Mouse (Mus musculus): ENCODE measurements around the gene Syt2. TPM values are rescaled to one million over a fixed set of nuclear protein-coding genes. Genes with fewer than 3 reads are reported as not detected.

Syt2 gene
- total RNA-seq, 2 experiments from 2014 or later, result 35.2 to 36.0 TPM

DNA sequence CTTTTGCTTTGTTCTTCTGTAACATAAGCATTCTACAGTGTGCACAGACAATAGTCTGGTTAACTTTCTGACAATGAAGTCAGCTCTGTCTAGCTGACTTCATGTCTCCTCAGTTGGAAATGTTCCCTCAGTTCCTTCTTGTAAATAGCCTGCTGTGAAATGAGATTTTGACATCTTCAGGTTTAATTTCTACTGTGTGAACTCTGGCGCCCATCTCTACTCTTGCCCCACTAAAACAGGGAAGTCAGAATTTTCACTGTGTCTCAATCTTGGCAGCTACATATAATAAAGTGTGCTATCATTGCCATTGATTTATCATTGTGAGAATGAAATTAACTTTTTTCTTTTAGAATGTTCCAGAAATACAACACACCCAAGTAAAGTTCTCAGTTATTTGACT is 138.4 kb downstream of the Syt2 start:
- intact Hi-C loops (cut with DNase I), result no loop called here
- DNase-seq (ENCODE audit: low spot score in 2 of 2), result no peak

DNA sequence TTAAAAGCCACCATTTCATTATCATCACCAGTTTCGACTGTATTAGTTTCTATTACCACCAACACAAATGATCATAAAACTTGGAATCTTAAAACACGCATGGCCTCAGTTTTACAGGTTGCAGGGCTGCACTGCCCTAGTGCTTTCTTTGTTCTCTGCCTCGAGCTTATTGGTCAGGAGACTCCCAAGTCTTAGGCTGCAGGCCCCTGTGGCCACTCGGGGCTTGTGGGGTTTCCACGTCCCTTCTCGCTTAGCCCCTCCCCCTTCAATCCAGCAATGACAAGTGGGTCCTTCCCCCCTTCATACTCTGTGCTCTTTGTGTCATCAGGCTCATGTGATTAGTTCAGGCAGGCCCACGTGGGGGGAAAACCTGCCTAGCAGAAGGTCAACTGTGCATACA is 141.6 kb downstream of the Syt2 start:
- intact Hi-C loops (cut with DNase I), result no loop called here
- DNase-seq (ENCODE audit: low spot score in 2 of 2), result no peak

DNA sequence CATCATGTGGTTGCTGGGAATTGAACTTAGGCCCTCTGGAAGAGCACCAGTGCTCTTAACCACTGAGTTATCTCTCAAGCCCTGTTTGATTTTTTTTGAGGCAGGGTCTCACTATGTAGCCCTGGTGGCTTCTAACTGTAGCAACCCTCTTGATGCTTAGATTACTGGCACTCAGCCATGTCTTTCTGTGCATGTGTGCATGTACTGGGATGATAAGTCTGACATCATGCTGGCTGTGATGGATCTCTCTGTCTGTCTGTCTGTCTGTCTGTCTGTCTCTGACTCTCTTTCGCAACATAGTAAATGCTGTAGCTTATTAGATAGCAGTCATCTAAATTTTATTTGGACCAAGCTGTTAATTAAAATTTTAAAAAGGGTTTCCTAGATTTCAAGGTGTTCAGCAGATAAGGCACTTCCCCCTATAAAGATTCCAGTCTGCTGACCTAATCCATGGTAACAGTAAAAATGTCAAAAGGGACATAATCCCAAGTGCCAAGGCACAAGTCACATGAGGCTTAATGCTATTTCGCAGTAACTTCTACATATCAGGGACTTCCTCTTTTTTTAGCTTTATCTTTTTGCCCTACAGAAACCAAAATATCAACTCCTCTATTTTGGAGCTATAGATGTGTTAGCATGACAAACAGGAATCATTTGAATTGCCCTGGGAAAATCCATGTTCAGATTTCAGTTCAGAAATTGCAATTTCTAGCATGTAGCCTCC is 144.4 kb downstream of the Syt2 start:
- intact Hi-C loops (cut with DNase I), result no loop called here
- no peak for DNase-seq (ENCODE audit: low spot score in 2 of 2)

DNA sequence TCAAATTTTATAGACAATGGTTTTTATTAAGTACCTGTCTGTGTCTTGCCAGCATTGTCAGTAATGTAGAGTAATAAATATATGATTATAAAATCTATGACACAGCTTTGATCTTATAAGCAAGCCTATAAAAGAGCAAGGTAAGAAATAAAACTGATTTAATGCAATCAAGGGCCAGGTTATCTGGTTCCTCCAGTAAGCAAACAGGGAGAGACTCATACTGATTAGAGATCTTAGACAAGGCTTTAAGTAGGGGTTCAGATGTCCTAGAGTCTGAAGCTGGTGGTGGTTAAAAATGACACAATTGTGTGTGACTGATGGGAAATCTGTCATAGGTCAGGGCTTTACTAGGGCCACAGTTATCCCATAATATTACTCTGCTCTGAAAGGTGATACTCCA is 145.0 kb downstream of the Syt2 start:
- no peak for DNase-seq (ENCODE audit: low spot score in 2 of 2)
- intact Hi-C loops (cut with DNase I), result no loop called here

DNA sequence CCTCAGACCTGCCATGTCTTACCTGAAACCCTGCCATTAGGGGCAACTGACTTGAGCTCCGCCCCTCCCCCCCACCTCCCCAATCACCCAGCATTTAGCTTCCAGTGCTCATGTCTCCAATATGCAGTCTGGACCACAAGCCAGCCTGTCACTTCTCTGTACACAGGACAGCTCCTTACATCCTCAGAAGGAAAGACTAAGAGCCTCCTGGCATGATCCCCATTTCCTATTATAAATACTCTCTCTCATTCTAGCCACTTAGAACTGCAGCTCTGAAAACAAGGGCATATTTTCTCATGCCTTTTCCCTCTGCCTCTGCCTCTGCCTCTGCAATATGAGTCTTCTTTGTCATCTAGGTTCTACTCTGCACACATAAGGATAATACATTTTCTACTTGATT is 149.6 kb downstream of the Syt2 start:
- intact Hi-C loops (cut with DNase I), result no loop called here
- no peak for DNase-seq (ENCODE audit: low spot score in 2 of 2)

DNA sequence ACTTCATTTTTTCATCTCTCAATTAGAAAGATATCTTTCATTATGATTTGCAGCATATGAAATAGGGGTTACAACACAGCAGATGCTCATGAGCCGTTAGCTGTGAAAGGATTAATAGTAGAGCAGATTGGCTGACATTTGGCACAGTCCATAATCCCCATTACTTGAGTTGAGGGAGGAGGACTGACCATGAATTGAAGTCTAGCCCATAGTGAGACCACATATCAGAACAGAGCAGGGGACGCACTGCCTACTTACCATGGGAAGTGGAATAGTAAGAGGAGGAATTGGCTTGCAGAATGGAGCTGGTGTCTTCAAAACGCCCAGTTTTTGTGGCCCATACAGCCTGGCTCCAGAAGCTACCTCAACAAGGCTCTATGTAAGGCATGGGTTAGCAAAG is 150.1 kb downstream of the Syt2 start:
- intact Hi-C loops (cut with DNase I), result no loop called here
- no peak for DNase-seq (ENCODE audit: low spot score in 2 of 2)

DNA sequence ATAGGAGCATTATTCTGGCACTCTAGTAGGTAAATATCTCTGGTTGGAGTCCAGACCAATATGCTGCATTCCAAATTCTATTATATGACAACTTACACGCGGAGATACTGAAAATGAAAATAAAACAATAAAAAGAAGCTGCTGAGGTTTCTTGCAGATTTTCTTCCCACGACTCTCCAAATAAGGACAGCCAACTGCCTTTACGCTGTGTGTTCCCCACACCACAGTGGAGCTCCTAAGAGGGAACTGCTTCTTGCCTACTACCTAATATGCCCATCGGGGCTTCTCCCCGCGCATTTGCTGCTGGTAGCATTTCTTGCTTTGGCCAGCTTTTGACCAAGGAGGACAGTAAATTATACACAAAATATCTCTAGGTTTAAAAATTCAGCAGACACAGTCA is 155.3 kb downstream of the Syt2 start:
- intact Hi-C loops (cut with DNase I), result no loop called here

DNA sequence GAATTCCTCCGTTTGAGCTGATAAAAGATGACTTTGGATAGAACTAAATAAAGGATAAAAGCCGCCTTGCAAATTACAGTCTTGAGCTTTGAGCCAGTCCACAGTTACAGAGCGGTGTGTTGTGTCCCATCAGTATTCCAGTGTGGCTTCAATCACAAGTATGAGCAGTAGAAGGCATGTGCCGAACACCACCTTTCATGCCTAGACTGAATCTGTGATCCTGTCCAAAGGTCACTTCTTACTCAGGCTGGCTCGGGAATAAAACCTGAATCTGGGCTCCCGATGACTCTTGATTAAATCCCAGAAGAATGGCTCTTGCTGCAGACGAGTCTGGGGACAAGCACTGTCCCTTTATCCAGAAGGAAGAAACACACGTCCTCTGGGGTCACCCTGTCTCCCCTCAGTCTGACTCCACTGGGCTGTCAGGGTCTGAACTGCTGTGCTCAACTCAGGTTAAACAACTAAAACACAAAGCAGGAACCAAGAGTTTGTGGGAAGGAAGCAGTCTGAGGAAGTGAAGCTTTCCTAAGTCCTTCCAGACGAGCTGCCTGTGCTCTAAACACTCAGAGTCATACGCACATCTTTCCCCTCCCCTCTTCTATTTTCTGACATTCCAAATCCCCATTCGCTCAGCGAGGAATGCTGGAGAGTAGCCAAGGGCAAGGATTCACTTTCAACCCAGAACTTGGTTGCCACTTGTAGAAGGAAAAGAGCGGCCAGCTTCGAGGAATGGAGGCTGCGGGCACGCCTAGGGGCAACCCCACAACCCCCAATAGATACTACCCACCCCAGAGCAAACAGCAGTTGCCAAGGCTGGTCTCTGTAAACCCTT is 157.0 kb downstream of the Syt2 start:
- intact Hi-C loops (cut with DNase I), result no loop called here
- peak; percentile 15 to 25 for DNase-seq (ENCODE audit: low spot score in 2 of 2)

More for the DNA sequence above, 155.3 kb downstream of the Syt2 start:
- no peak for DNase-seq (ENCODE audit: low spot score in 2 of 2)

DNA sequence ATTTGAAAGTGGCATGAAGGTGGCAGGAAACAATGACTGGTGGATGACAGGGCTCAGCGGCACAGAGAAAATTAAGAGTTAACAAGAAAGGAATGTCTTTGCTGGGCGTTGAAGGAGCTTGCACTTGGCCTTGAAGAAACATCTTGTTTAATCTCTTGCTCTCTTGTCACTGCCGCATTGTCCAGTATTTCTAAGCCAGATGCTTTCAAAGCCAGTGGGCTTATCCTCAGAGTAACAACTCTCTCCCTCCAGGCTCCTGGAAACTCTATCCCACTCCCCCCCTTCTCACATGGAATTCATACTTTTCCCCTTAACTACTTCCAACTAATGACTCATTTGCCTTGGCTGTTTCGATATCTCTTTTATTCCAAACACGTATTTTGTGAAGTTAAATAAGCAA is 157.9 kb downstream of the Syt2 start:
- intact Hi-C loops (cut with DNase I), result no loop called here

DNA sequence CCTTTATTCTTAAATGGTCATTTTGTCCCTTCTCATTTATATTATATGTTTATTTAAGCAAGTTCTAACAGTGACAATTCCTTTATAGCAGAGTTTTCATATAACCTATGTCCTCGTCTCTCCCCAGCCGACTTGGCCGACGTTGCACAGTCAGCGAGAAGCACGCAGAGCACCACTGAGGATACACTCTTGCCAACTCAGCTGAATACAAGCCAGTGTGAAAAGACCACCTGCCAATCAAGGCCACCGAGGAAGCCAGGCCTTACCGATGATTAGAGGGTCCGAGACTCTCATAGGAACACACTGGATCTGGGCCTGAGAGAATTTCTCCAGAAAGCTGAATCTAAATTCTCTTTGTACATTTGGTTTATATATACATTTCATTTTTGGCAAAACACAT is 159.0 kb downstream of the Syt2 start:
- intact Hi-C loops (cut with DNase I), result no loop called here
- DNase-seq (ENCODE audit: low spot score in 2 of 2), result no peak

More for the DNA sequence above, 157.9 kb downstream of the Syt2 start:
- DNase-seq (ENCODE audit: low spot score in 2 of 2), result no peak

Small RNA genes within 50 kb of the gene (microRNA-seq; reads per million reads assigned to microRNA genes)
- 0 reads per million in 2 experiments for gene Gm22232

Other genes with a start within 250 kb of the Syt2 start
- gene Cyb5r1, start 241.1 kb upstream of the Syt2 start, total RNA-seq (2021), result 10 to 100 TPM; 15.9 TPM
- gene Adipor1, start 231.3 kb upstream of the Syt2 start, total RNA-seq (2021), result 10 to 100 TPM; 63.4 to 66.2 TPM
- 10 to 100 TPM; 35.4 to 37.1 TPM for gene Klhl12, start 191.1 kb upstream of the Syt2 start, total RNA-seq (2021)
- 10 to 100 TPM; 30.1 to 32.3 TPM for gene Rabif, start 152.0 kb upstream of the Syt2 start, total RNA-seq (2021)
- gene Mgat4e, start 97.0 kb upstream of the Syt2 start, total RNA-seq (2021), result not detected
- 10 to 100 TPM; 59.0 to 63.2 TPM for gene Kdm5b, start 86.5 kb upstream of the Syt2 start, total RNA-seq (2021)